Mouse (Mus musculus) G1E (cell line): ENCODE data around the gene Sh3kbp1.

Experiments used
- CTCF ChIP-seq: IDR thresholded peaks from 2 replicates; pipeline ENCODE4 v1.5.1; 2012; ENCODE audit warnings: low read depth, low read length, inconsistent platforms, mixed read lengths
- GATA1 ChIP-seq: IDR thresholded peaks from 2 replicates; pipeline ENCODE4 v1.6.1; 2012; ENCODE audit warnings: borderline replicate concordance, low read length, inconsistent platforms, mixed read lengths

GRCm38 (mm10) chrX:159858126-159858525 is 231.1 kb downstream of the Sh3kbp1 start:
- TF ChIP-seq CTCF (no peak), GATA1 (no peak)
